Mouse (Mus musculus) heart, adult 2 months (tissue): ENCODE measurements around the gene Mocs3.
A peak's percentile ranks its signal among the peaks of the same experiment; 100 is the strongest.

ENCODE experiments used
- CTCF ChIP-seq: fragments of 200-600 bp; IDR thresholded peaks from 2 replicates; pipeline ENCODE4 v1.8.1; 2022; ENCODE audit warnings: antibody characterized with exemption, mild to moderate bottlenecking, moderate library complexity
- EP300 ChIP-seq: fragments of 200-500 bp; IDR thresholded peaks from 2 replicates; pipeline ENCODE4 v1.6.1; 2011; ENCODE audit warnings: low read depth, low read length, control low read depth; ENCODE audit not compliant: insufficient read depth
- POLR2A ChIP-seq: fragments of 200-500 bp; IDR thresholded peaks from 2 replicates; pipeline ENCODE4 v1.6.1; 2011; ENCODE audit warnings: mild to moderate bottlenecking, low read depth, low read length, control low read depth; ENCODE audit not compliant: insufficient read depth

DNA sequence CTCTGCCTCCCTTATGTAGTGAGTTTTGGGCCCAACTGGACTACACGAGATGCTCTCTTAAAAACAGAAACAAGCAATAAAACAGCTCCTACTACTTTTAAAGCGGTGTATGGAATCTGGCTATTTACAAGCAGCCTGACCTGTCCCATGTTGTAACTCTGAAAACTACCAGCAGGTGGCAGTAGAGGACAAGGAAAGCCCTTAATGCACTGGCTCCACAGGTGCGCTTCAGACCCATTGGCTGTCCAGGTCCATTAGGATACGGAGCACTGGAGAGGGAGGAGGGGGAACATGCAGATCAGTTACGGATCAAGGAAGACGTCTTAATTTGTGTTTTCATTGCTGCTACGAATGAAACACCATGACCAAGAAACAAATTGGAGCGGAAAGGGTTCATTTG lies 19.8 kb downstream of the Mocs3 start:
- TF ChIP-seq CTCF = peak; percentile 92
- TF ChIP-seq EP300 = peak; percentile 78; the same call in 1 of the 2 replicates
- no peak for TF ChIP-seq POLR2A
